Mouse (Mus musculus) heart, embryonic 16.5 days (tissue): ENCODE data around the gene Sestd1. TPM values are rescaled to one million over a fixed set of nuclear protein-coding genes. Genes with fewer than 3 reads are reported as not detected.

ENCODE experiments used
- ATAC-seq: fragments of 200-750 bp; cut with Nextera tagmentation; replicated peaks from 2 replicates; pipeline ENCODE4 v1.8.0; 2017; ENCODE audit warnings: moderate number of reproducible peaks; ENCODE audit not compliant: insufficient read depth, low FRiP score; ENCODE audit errors: extremely low read depth
- H3K27ac ChIP-seq: fragments of 300-500 bp; sonication (generic); 2 replicates; pipeline ENCODE4 v1.5.1; 2014; ENCODE audit warnings: mild to moderate bottlenecking, low read length, control low read depth, moderate library complexity
- H3K27me3 ChIP-seq: fragments of 300-500 bp; sonication (generic); 2 replicates; pipeline ENCODE4 v1.6.1; 2014; ENCODE audit warnings: low read length, mixed read lengths; ENCODE audit not compliant: control insufficient read depth, insufficient read depth
- H3K36me3 ChIP-seq: fragments of 300-500 bp; sonication (generic); 2 replicates; pipeline ENCODE4 v1.6.1; 2014; ENCODE audit not compliant: control insufficient read depth, insufficient read depth
- H3K4me1 ChIP-seq: fragments of 300-500 bp; sonication (generic); 2 replicates; pipeline ENCODE4 v1.6.1; 2014; ENCODE audit warnings: low read length, mixed read lengths; ENCODE audit not compliant: control insufficient read depth, insufficient read depth
- H3K4me2 ChIP-seq: fragments of 300-500 bp; sonication (generic); 2 replicates; pipeline ENCODE4 v1.6.1; 2014; ENCODE audit warnings: low read depth, mild to moderate bottlenecking, control low read depth, low read length
- H3K4me3 ChIP-seq: fragments of 300-500 bp; sonication (generic); 2 replicates; pipeline ENCODE4 v1.5.1; 2014; ENCODE audit warnings: mild to moderate bottlenecking, control low read depth, low read length
- H3K9ac ChIP-seq: fragments of 300-500 bp; sonication (generic); 2 replicates; pipeline ENCODE4 v1.6.1; 2014; ENCODE audit warnings: low read length, control low read depth
- H3K9me3 ChIP-seq: fragments of 300-500 bp; sonication (generic); replicated peaks from 2 replicates; pipeline ENCODE4 v1.6.1; 2016; ENCODE audit warnings: low read length; ENCODE audit not compliant: control insufficient read depth
- WGBS: fragments of 180-500 bp; shearing (Covaris S2); extraction: QIAGEN DNeasy Blood & Tissue Kit; methylation state at CpG from one replicate; pipeline ENCODE4 v1.1.7; 2014; 5-methylcytosine and 5-hydroxymethylcytosine counted together
- polyA plus RNA-seq: library from polyadenylated mRNA; unstranded; fragments of >200 nt; fragmentation: Nextera tagmentation; extraction: Ambion mirVana; gene quantifications from 2 replicates; pipeline ENCODE4 v1.2.1, GENCODE M21; 2015

Sestd1 gene
- polyA plus RNA-seq, 1 experiment from 2014 or later, result 10.3 TPM

GRCm38 (mm10) chr2:77275851-77276250 is 4.5 kb downstream of the Sestd1 start:
- H3K36me3 ChIP-seq, result no peaks in the 10 kb centered on the region
- H3K4me2 ChIP-seq, result no peak overlapping the region
- no peaks in the 10 kb centered on the region for H3K27me3 ChIP-seq
- WGBS, result 75% methylated on average over 5 of the region's 5 CpGs
- no peaks in the 10 kb centered on the region for H3K9me3 ChIP-seq
- H3K9ac ChIP-seq, result no peak overlapping the region
- H3K4me1 ChIP-seq, result peaks cover 14% of the 10 kb centered on the region
- no peak for ATAC-seq
- H3K27ac ChIP-seq, result no peak overlapping the region
- H3K4me3 ChIP-seq, result no peak overlapping the region

- Histone ChIP-seq H3K4me1 (peaks cover 14% of the 10 kb centered on the region), H3K27me3 (no peaks in the 10 kb centered on the region), H3K36me3 (no peaks in the 10 kb centered on the region), H3K27ac (no peak overlapping the region), H3K4me2 (no peak overlapping the region), H3K4me3 (no peak overlapping the region), H3K9me3 (no peaks in the 10 kb centered on the region), H3K9ac (no peak overlapping the region)
- ATAC-seq, result no peak
- 54% methylated on average over 9 of the region's 9 CpGs for WGBS
Measured at GRCm38 (mm10) chr2:77274976-77275641, 5.3 kb downstream of the Sestd1 start.

- no peak overlapping the region for H3K4me3 ChIP-seq
- 89% methylated on average over 2 of the region's 2 CpGs for WGBS
- H3K9me3 ChIP-seq, result no peaks in the 10 kb centered on the region
- no peak overlapping the region for H3K9ac ChIP-seq
- H3K36me3 ChIP-seq, result no peaks in the 10 kb centered on the region
- H3K27ac ChIP-seq, result no peak overlapping the region
- H3K4me1 ChIP-seq, result peaks cover 18% of the 10 kb centered on the region
- ATAC-seq, result no peak
- no peaks in the 10 kb centered on the region for H3K27me3 ChIP-seq
- no peak overlapping the region for H3K4me2 ChIP-seq
Measured at GRCm38 (mm10) chr2:77272953-77273352, 7.4 kb downstream of the Sestd1 start.

GRCm38 (mm10) chr2:77270781-77271180 is 9.6 kb downstream of the Sestd1 start:
- WGBS, result 69% methylated on average over 7 of the region's 7 CpGs
- 0 out of 2 replicates have a peak, but pooled peaks have one; percentile 25 for ATAC-seq
- Histone ChIP-seq H3K27me3 (no peaks in the 10 kb centered on the region), H3K9ac (no peak overlapping the region), H3K4me2 (no peak overlapping the region), H3K4me3 (no peak overlapping the region), H3K9me3 (no peaks in the 10 kb centered on the region), H3K36me3 (no peaks in the 10 kb centered on the region), H3K27ac (peak overlapping the region; percentile 10; the same call in 1 of the 2 replicates), H3K4me1 (peaks cover 25% of the 10 kb centered on the region)

GRCm38 (mm10) chr2:77270136-77270535 is 10.3 kb downstream of the Sestd1 start:
- Histone ChIP-seq H3K9me3 (no peaks in the 10 kb centered on the region), H3K4me2 (no peak overlapping the region), H3K9ac (no peak overlapping the region), H3K27me3 (no peaks in the 10 kb centered on the region), H3K4me3 (no peak overlapping the region), H3K27ac (peak overlapping the region; percentile 10; the same call in 1 of the 2 replicates), H3K4me1 (peaks cover 23% of the 10 kb centered on the region), H3K36me3 (no peaks in the 10 kb centered on the region)
- no peak for ATAC-seq
- 50% methylated on average over 1 of the region's 1 CpGs for WGBS

- Histone ChIP-seq H3K4me3 (no peak overlapping the region), H3K9ac (no peak overlapping the region), H3K4me1 (peaks cover 23% of the 10 kb centered on the region), H3K4me2 (no peak overlapping the region), H3K27me3 (no peaks in the 10 kb centered on the region), H3K36me3 (no peaks in the 10 kb centered on the region), H3K9me3 (no peaks in the 10 kb centered on the region), H3K27ac (no peak overlapping the region)
- WGBS, result 79% methylated on average over 5 of the region's 5 CpGs
- no peak for ATAC-seq
Measured at GRCm38 (mm10) chr2:77268612-77269239, 11.7 kb downstream of the Sestd1 start.

- no peak overlapping the region for H3K9ac ChIP-seq
- H3K36me3 ChIP-seq, result no peaks in the 10 kb centered on the region
- H3K27ac ChIP-seq, result no peak overlapping the region
- H3K27me3 ChIP-seq, result no peaks in the 10 kb centered on the region
- H3K4me3 ChIP-seq, result no peak overlapping the region
- H3K9me3 ChIP-seq, result no peaks in the 10 kb centered on the region
- ATAC-seq, result no peak
- no peak overlapping the region for H3K4me2 ChIP-seq
- WGBS, result 89% methylated on average over 2 of the region's 2 CpGs
- peaks cover 35% of the 10 kb centered on the region for H3K4me1 ChIP-seq
Measured at GRCm38 (mm10) chr2:77266931-77267330, 13.5 kb downstream of the Sestd1 start.

- ATAC-seq, result no peak
Measured at GRCm38 (mm10) chr2:77266011-77266410, 14.4 kb downstream of the Sestd1 start.

GRCm38 (mm10) chr2:77265301-77265700 is 15.1 kb downstream of the Sestd1 start:
- no peak overlapping the region for H3K27ac ChIP-seq
- no peak overlapping the region for H3K4me3 ChIP-seq
- peaks cover 38% of the 10 kb centered on the region for H3K4me1 ChIP-seq
- ATAC-seq, result no peak
- H3K27me3 ChIP-seq, result no peaks in the 10 kb centered on the region
- no peaks in the 10 kb centered on the region for H3K36me3 ChIP-seq
- no peak overlapping the region for H3K9ac ChIP-seq
- no peak overlapping the region for H3K4me2 ChIP-seq
- 66% methylated on average over 7 of the region's 7 CpGs for WGBS
- H3K9me3 ChIP-seq, result no peaks in the 10 kb centered on the region

More at GRCm38 (mm10) chr2:77266011-77266410, 14.4 kb downstream of the Sestd1 start:
- Histone ChIP-seq H3K4me1 (peaks cover 38% of the 10 kb centered on the region), H3K36me3 (no peaks in the 10 kb centered on the region), H3K9me3 (no peaks in the 10 kb centered on the region), H3K27ac (peak overlapping the region; percentile 33), H3K4me2 (no peak overlapping the region), H3K4me3 (no peak overlapping the region), H3K27me3 (no peaks in the 10 kb centered on the region), H3K9ac (no peak overlapping the region)
- 46% methylated on average over 3 of the region's 3 CpGs for WGBS
